Mouse (Mus musculus) myocyte (in vitro differentiated cells): ENCODE results near the gene Cacna1a. TPM values are rescaled to one million over a fixed set of nuclear protein-coding genes. Genes with fewer than 3 reads are reported as not detected.

Source experiments
- H3K27me3 ChIP-seq: one replicate; pipeline ENCODE4 v1.6.1; 2011; ENCODE audit not compliant: control insufficient read depth, insufficient read depth, insufficient read length
- H3K36me3 ChIP-seq: one replicate; pipeline ENCODE4 v1.6.1; 2011; ENCODE audit not compliant: control insufficient read depth, insufficient read depth
- H3K4me2 ChIP-seq: one replicate; pipeline ENCODE4 v1.6.1; 2011; ENCODE audit warnings: low read depth, control low read depth
- H3K4me3 ChIP-seq: one replicate; pipeline ENCODE4 v1.5.1; 2011; ENCODE audit warnings: mild to moderate bottlenecking, control low read depth, moderate library complexity
- H3K79me2 ChIP-seq: one replicate; pipeline ENCODE4 v1.6.1; 2011; ENCODE audit not compliant: control insufficient read depth, insufficient read depth
- H3ac ChIP-seq: one replicate; pipeline ENCODE4 v1.6.1; 2011; ENCODE audit not compliant: control insufficient read depth, insufficient read length
- CEBPB ChIP-seq: IDR thresholded peaks from 2 replicates; pipeline ENCODE4 v1.6.1; 2011; ENCODE audit warnings: mild to moderate bottlenecking, moderate library complexity; ENCODE audit not compliant: poor library complexity, insufficient read depth, severe bottlenecking
- E2F4 ChIP-seq: IDR thresholded peaks from one replicate; pipeline ENCODE4 v1.6.1; 2011; ENCODE audit warnings: mild to moderate bottlenecking, control low read depth, moderate library complexity; ENCODE audit not compliant: insufficient read depth
- MAX ChIP-seq: IDR thresholded peaks from one replicate; pipeline ENCODE4 v1.6.1; 2011; ENCODE audit warnings: low read depth, mild to moderate bottlenecking, control low read depth
- MYOD1 ChIP-seq, 3 experiments: IDR thresholded peaks; one replicate each; pipeline ENCODE4 v1.6.1; 2011; ENCODE audit warnings: control low read depth in 2 of 3, low read depth in 2 of 3, mild to moderate bottlenecking in 2 of 3, moderate library complexity in 1 of 3; ENCODE audit not compliant: insufficient read length in 2 of 3, control insufficient read depth in 1 of 3
- MYOG ChIP-seq, 3 experiments: IDR thresholded peaks; one replicate each; pipeline ENCODE4 v1.6.1; 2011; ENCODE audit warnings: control low read depth in 2 of 3, low read depth in 2 of 3, mild to moderate bottlenecking in 2 of 3; ENCODE audit not compliant: insufficient read length in 2 of 3, control insufficient read depth in 1 of 3, insufficient read depth in 1 of 3
- POLR2A ChIP-seq: IDR thresholded peaks from one replicate; pipeline ENCODE4 v1.6.1; 2011; ENCODE audit warnings: low read depth, mild to moderate bottlenecking, control low read depth, moderate library complexity; ENCODE audit not compliant: insufficient read length
- POLR2AphosphoS2 ChIP-seq: IDR thresholded peaks from one replicate; pipeline ENCODE4 v1.6.1; 2011; ENCODE audit warnings: low read depth, control low read depth; ENCODE audit not compliant: insufficient read length
- REST ChIP-seq: IDR thresholded peaks from one replicate; pipeline ENCODE4 v1.6.1; 2011; ENCODE audit warnings: mild to moderate bottlenecking, control low read depth, moderate library complexity; ENCODE audit not compliant: insufficient read depth, insufficient read length
- SRF ChIP-seq: IDR thresholded peaks from one replicate; pipeline ENCODE4 v1.6.1; 2011; ENCODE audit warnings: low read depth; ENCODE audit not compliant: control insufficient read depth, insufficient read length
- TCF12 ChIP-seq: IDR thresholded peaks from one replicate; pipeline ENCODE4 v1.6.1; 2011; ENCODE audit warnings: mild to moderate bottlenecking, control low read depth; ENCODE audit not compliant: poor library complexity, insufficient read depth, severe bottlenecking
- TCF3 ChIP-seq: IDR thresholded peaks from one replicate; pipeline ENCODE4 v1.6.1; 2011; ENCODE audit warnings: low read depth, control low read depth; ENCODE audit not compliant: insufficient read length
- USF1 ChIP-seq: IDR thresholded peaks from one replicate; pipeline ENCODE4 v1.6.1; 2011; ENCODE audit warnings: low read depth, mild to moderate bottlenecking, control low read depth, moderate library complexity
- polyA plus RNA-seq: library from polyadenylated mRNA; unstranded; fragments of >200 nt; fragmentation: generic; extraction: Trizol; gene quantifications from one replicate; pipeline ENCODE4 v1.2.1, GENCODE M21; 2012; ENCODE audit warnings: missing spikeins

Cacna1a gene
- polyA plus RNA-seq, 1 experiment: 1.8 TPM

- Histone ChIP-seq H3K27me3 (peaks cover 59% of the 10 kb centered on the region), H3K79me2 (no peaks in the 10 kb centered on the region), H3K4me2 (no peak overlapping the region), H3K36me3 (no peaks in the 10 kb centered on the region), H3ac (no peak overlapping the region), H3K4me3 (no peak overlapping the region)
- TF ChIP-seq TCF3 (no peak), TCF12 (no peak)
Measured at GRCm38 (mm10) chr8:84414918-84415317, 26.7 kb downstream of the Cacna1a start.

GRCm38 (mm10) chr8:84415378-84415898 lies 27.2 kb downstream of the Cacna1a start:
- H3ac ChIP-seq: no peak overlapping the region
- TF ChIP-seq REST (no peak), POLR2A (no peak), MYOG (IDR thresholded peaks at IDR 0.05; ENCODE audit: control insufficient read depth in 1 of 3, insufficient read depth in 1 of 3, insufficient read length in 2 of 3, low read depth in 2 of 3) (peak in 1 of 3 experiments; percentile 2)
- no peak overlapping the region for H3K4me2 ChIP-seq
- H3K27me3 ChIP-seq: peaks cover 59% of the 10 kb centered on the region
- no peaks in the 10 kb centered on the region for H3K36me3 ChIP-seq
- H3K4me3 ChIP-seq: no peak overlapping the region
- no peaks in the 10 kb centered on the region for H3K79me2 ChIP-seq

- Histone ChIP-seq H3K79me2 (no peaks in the 10 kb centered on the region), H3K27me3 (peaks cover 62% of the 10 kb centered on the region), H3K4me2 (no peak overlapping the region), H3ac (no peak overlapping the region), H3K36me3 (no peaks in the 10 kb centered on the region), H3K4me3 (no peak overlapping the region)
- TF ChIP-seq POLR2A: no peak
- TF ChIP-seq SRF: no peak
- TF ChIP-seq REST: no peak
- no peak for TF ChIP-seq MYOD1 (IDR thresholded peaks at IDR 0.05; ENCODE audit: control insufficient read depth in 1 of 3, insufficient read length in 2 of 3, low read depth in 2 of 3)
- no peak for TF ChIP-seq USF1
- TF ChIP-seq TCF3: no peak
- no peak for TF ChIP-seq MYOG (IDR thresholded peaks at IDR 0.05; ENCODE audit: control insufficient read depth in 1 of 3, insufficient read depth in 1 of 3, insufficient read length in 2 of 3, low read depth in 2 of 3)
- TF ChIP-seq TCF12: no peak
- TF ChIP-seq CEBPB: no peak
- TF ChIP-seq MAX: no peak
- TF ChIP-seq E2F4: no peak
- TF ChIP-seq POLR2AphosphoS2: no peak
Measured at GRCm38 (mm10) chr8:84416041-84416440, 27.8 kb downstream of the Cacna1a start.

- Histone ChIP-seq H3K36me3 (no peaks in the 10 kb centered on the region), H3K27me3 (peaks cover 53% of the 10 kb centered on the region), H3K79me2 (no peaks in the 10 kb centered on the region), H3ac (no peak overlapping the region), H3K4me2 (no peak overlapping the region), H3K4me3 (no peak overlapping the region)
- TF ChIP-seq MYOG (IDR thresholded peaks at IDR 0.05; ENCODE audit: control insufficient read depth in 1 of 3, insufficient read depth in 1 of 3, insufficient read length in 2 of 3, low read depth in 2 of 3): no peak
- no peak for TF ChIP-seq USF1
- TF ChIP-seq SRF: no peak
- TF ChIP-seq MYOD1 (IDR thresholded peaks at IDR 0.05; ENCODE audit: control insufficient read depth in 1 of 3, insufficient read length in 2 of 3, low read depth in 2 of 3): no peak
- TF ChIP-seq REST: no peak
- no peak for TF ChIP-seq TCF3
- no peak for TF ChIP-seq TCF12
- no peak for TF ChIP-seq MAX
- no peak for TF ChIP-seq CEBPB
- TF ChIP-seq POLR2AphosphoS2: no peak
- TF ChIP-seq E2F4: no peak
- TF ChIP-seq POLR2A: no peak
Measured at GRCm38 (mm10) chr8:84416915-84417314, 28.7 kb downstream of the Cacna1a start.

GRCm38 (mm10) chr8:84417840-84418239 lies 29.6 kb downstream of the Cacna1a start:
- H3K27me3 ChIP-seq: peaks cover 52% of the 10 kb centered on the region
- H3K79me2 ChIP-seq: no peaks in the 10 kb centered on the region
- no peak overlapping the region for H3K4me3 ChIP-seq
- H3ac ChIP-seq: no peak overlapping the region
- H3K4me2 ChIP-seq: no peak overlapping the region
- no peak for TF ChIP-seq MYOG (IDR thresholded peaks at IDR 0.05; ENCODE audit: control insufficient read depth in 1 of 3, insufficient read depth in 1 of 3, insufficient read length in 2 of 3, low read depth in 2 of 3)
- no peak for TF ChIP-seq TCF12
- no peak for TF ChIP-seq REST
- no peak for TF ChIP-seq MYOD1 (IDR thresholded peaks at IDR 0.05; ENCODE audit: control insufficient read depth in 1 of 3, insufficient read length in 2 of 3, low read depth in 2 of 3)
- no peak for TF ChIP-seq CEBPB
- TF ChIP-seq E2F4: no peak
- no peak for TF ChIP-seq POLR2A
- no peak for TF ChIP-seq TCF3
- no peak for TF ChIP-seq POLR2AphosphoS2
- H3K36me3 ChIP-seq: no peaks in the 10 kb centered on the region
